Mouse (Mus musculus) cerebellum, adult 2 months (tissue): Measurements from ENCODE around the gene Gm3543.
"Not testable (repeated sequence)": the region's sequence is repeated elsewhere in the genome, so short reads cannot be mapped to it uniquely, and the experiment has no call there.

Experiments
- CTCF ChIP-seq: fragments of 200-500 bp; IDR thresholded peaks from 2 replicates; pipeline ENCODE4 v1.5.1; 2011; ENCODE audit warnings: low read depth, mild to moderate bottlenecking, control low read depth, low read length, moderate library complexity, borderline replicate concordance; ENCODE audit not compliant: insufficient read depth
- POLR2A ChIP-seq: fragments of 200-500 bp; IDR thresholded peaks from 2 replicates; pipeline ENCODE4 v1.6.1; 2011; ENCODE audit warnings: low read length, control low read depth, borderline replicate concordance; ENCODE audit not compliant: insufficient read depth

DNA sequence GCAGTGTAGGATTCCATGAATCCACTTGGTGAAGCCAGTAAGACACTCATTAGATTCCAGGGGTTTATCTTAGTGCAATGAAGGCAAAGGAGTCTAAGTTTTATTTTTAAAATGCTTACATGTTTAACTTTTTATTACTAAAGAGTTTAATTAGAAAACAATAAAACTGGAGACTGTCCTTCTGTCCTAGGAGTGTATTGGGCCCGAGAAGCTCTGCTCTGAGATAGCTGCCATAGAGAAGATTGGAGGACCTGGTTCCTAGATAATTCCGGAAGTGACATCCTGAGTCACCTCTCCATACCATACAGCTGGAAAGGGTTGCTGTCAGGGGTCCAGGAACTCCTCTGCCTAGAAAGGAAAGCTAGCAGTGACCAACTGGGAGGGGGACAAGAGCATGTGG lies 39.4 kb downstream of the Gm3543 start, which contains the start of gene 1700024B05Rik:
- not testable (repeated sequence) for TF ChIP-seq CTCF, POLR2A
